9 mouse cellular contexts compared by ENCODE assay signal in genomic region chr13:51930301-51930747, GRCm38 (mm10).
DNase-seq lines count a peak whose midpoint lies in the region; ATAC-seq and TF ChIP-seq lines count a peak whose summit lies in the region.
"Had no signal": no experiment of that assay in that cellular context is flagged by ENCODE, and none has a peak within 500 bp of the region (broad histone marks: within the 10 kb centered on the region; RNA-seq: fewer than 3 reads in every experiment).

No protein-coding gene starts in this region.

- H3K9ac ChIP-seq in kidney, embryonic 15.5 days, result no peak overlapping the region
- H3K9ac ChIP-seq in heart, embryonic 16.5 days (ENCODE audit: low read length), result no peak overlapping the region
- H3K9ac ChIP-seq: lung, embryonic 15.5 days had no signal

- H3K4me1 ChIP-seq in kidney, embryonic 15.5 days, result 0 out of 2 replicates have a peak, but pooled peaks cover 4% of the 10 kb centered on the region
- H3K4me1 ChIP-seq in cerebellum, adult 2 months (ENCODE audit: control insufficient read depth, insufficient read depth, low read length), result peaks cover 16% of the 10 kb centered on the region
- H3K4me1 ChIP-seq in heart, embryonic 16.5 days (ENCODE audit: control insufficient read depth, insufficient read depth, low read length), result peaks cover 8% of the 10 kb centered on the region; the same call in 1 of the 2 replicates
- H3K4me1 ChIP-seq: lung, embryonic 15.5 days had no signal

- no peak for TF ChIP-seq POLR2A in cerebellum, adult 2 months (IDR thresholded peaks at IDR 0.05; ENCODE audit: borderline replicate concordance, insufficient read depth, low read length)

- 56% methylated on average over 6 of the region's 6 CpGs for WGBS in kidney, embryonic 15.5 days
- WGBS in cerebellum, adult 2 months, result 16% methylated on average over 6 of the region's 6 CpGs
- 28% methylated on average over 6 of the region's 6 CpGs for WGBS in heart, embryonic 16.5 days

- no peak overlapping the region for H3K27ac ChIP-seq in kidney, embryonic 15.5 days
- H3K27ac ChIP-seq in cerebellum, adult 2 months (ENCODE audit: insufficient read depth, low read length), result no peak overlapping the region
- H3K27ac ChIP-seq in heart, embryonic 16.5 days (ENCODE audit: low read length), result peak overlapping the region; percentile 26
- H3K27ac ChIP-seq: lung, embryonic 15.5 days had no signal

- H3K9me3 ChIP-seq in kidney, embryonic 15.5 days (replicated peaks), result no peaks in the 10 kb centered on the region
- no peaks in the 10 kb centered on the region for H3K9me3 ChIP-seq in heart, embryonic 16.5 days (replicated peaks; ENCODE audit: control insufficient read depth, low read length)
- H3K9me3 ChIP-seq: lung, embryonic 15.5 days had no signal

- H3K36me3 ChIP-seq in kidney, embryonic 15.5 days, result no peaks in the 10 kb centered on the region
- H3K36me3 ChIP-seq in heart, embryonic 16.5 days (ENCODE audit: control insufficient read depth, insufficient read depth), result no peaks in the 10 kb centered on the region
- H3K36me3 ChIP-seq: lung, embryonic 15.5 days had no signal

- no peak overlapping the region for H3K4me2 ChIP-seq in kidney, embryonic 15.5 days
- no peak overlapping the region for H3K4me2 ChIP-seq in heart, embryonic 16.5 days (ENCODE audit: low read depth, low read length)
- H3K4me2 ChIP-seq: lung, embryonic 15.5 days had no signal

- ATAC-seq in kidney, embryonic 15.5 days (replicated peaks; ENCODE audit: low FRiP score), result no peak
- ATAC-seq in heart, embryonic 16.5 days (replicated peaks; ENCODE audit: extremely low read depth, insufficient read depth, low FRiP score), result peak; percentile 73
- ATAC-seq in CD4-positive, CD25-positive, alpha-beta regulatory T cell, adult 4 months, result no peak

- TF ChIP-seq CTCF in cerebellum, adult 2 months (IDR thresholded peaks at IDR 0.05; ENCODE audit: borderline replicate concordance, insufficient read depth, low read depth, low read length), result no peak

- 0 out of 2 replicates have a peak, but pooled peaks cover 9% of the 10 kb centered on the region for H3K27me3 ChIP-seq in kidney, embryonic 15.5 days
- H3K27me3 ChIP-seq in cerebellum, adult 2 months (ENCODE audit: control insufficient read depth, insufficient read depth, low read length), result no peaks in the 10 kb centered on the region
- H3K27me3 ChIP-seq in heart, embryonic 16.5 days (ENCODE audit: control insufficient read depth, insufficient read depth, low read length), result no peaks in the 10 kb centered on the region
- H3K27me3 ChIP-seq: lung, embryonic 15.5 days had no signal

- H3K4me3 ChIP-seq in kidney, embryonic 15.5 days (replicated peaks), result no peak overlapping the region
- no peak overlapping the region for H3K4me3 ChIP-seq in cerebellum, adult 2 months (replicated peaks; ENCODE audit: insufficient read depth, low read depth, low read length)
- H3K4me3 ChIP-seq in heart, embryonic 16.5 days (ENCODE audit: low read length), result no peak overlapping the region
- H3K4me3 ChIP-seq: lung, embryonic 15.5 days had no signal

- peak; percentile 56 for DNase-seq in kidney, adult 11 months
- peak; percentile 13 for DNase-seq in NIH3T3 (ENCODE audit: low read depth)
- peak; percentile 26 to 47 for DNase-seq in cerebellum, adult 2 months
- peak; percentile 12 for DNase-seq in mesoderm, embryonic 11.5 days (ENCODE audit: low read depth, low spot score)
- DNase-seq in thymus, postnatal 0 days (ENCODE audit: low spot score), result no peak
